8 mouse cellular contexts compared by ENCODE assay signal in the genomic region with DNA sequence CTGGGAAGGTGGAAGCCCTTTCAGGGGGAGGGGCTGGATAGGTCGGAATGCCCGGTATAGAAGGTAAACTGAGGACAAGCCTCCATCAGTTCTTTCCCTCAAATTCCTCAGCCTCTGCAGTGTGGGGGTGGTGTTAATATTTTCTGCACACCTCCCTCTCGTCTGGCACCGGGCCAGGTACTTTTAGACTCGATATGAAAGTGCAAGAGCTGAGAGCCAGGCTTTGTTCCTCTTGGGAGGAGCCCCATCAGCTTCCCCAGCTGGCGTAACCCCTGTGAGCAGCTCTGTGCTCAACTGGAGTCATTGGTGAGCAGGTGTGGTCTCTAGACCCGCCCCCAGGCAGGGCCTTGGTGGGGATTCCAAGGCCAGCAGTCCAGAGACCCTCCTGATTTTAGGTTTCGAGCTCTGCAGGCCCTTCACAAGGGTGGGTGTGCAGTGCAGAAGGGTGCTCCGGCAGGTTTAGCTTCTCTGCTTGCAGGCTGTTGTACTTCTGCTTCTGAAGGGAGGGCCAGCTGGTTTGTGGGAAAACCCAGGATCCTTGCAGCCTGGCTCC. TPM values are rescaled to one million over a fixed set of nuclear protein-coding genes. Genes with fewer than 3 reads are reported as not detected.
DNase-seq lines count a peak whose midpoint lies in the region; ATAC-seq and TF ChIP-seq lines count a peak whose summit lies in the region.

No protein-coding gene starts in this region.

- 0 out of 4 replicates have a peak, but pooled peaks of 1 of the 2 experiments have one; percentile 1 for TF ChIP-seq EP300 in MEL (IDR thresholded peaks at IDR 0.05; ENCODE audit: low read depth in 1 of 2, low read length in 2 of 2)

- TF ChIP-seq RAD21 in MEL (IDR thresholded peaks at IDR 0.05; ENCODE audit: low read depth, low read length), result no peak

- TF ChIP-seq CTCF in MEL (IDR thresholded peaks at IDR 0.05 in 2 of 3, conservative IDR thresholded peaks at IDR 0.05 in 1 of 3; ENCODE audit: control insufficient read depth in 1 of 3, insufficient read depth in 1 of 3, low read depth in 2 of 3, low read length in 3 of 3, poor library complexity in 1 of 3, severe bottlenecking in 1 of 3), result no peak

- no peak for TF ChIP-seq POLR2A in MEL (IDR thresholded peaks at IDR 0.05; ENCODE audit: control insufficient read depth in 1 of 2, insufficient read depth in 1 of 2, low read depth in 1 of 2, low read length in 2 of 2, poor library complexity in 1 of 2)

- WGBS in forebrain, embryonic 13.5 days, result 12% methylated on average over 9 of the region's 9 CpGs
- WGBS in midbrain, embryonic 13.5 days, result 29% methylated on average over 9 of the region's 9 CpGs
- 14% methylated on average over 9 of the region's 9 CpGs for WGBS in stomach, embryonic 15.5 days

- ATAC-seq in forebrain, embryonic 13.5 days, result peak; percentile 31
- ATAC-seq in midbrain, embryonic 13.5 days, result peak; percentile 41
- peak; percentile 65 for ATAC-seq in stomach, embryonic 15.5 days (ENCODE audit: insufficient read depth, low FRiP score, low read depth)

- peaks cover 0 to 4% of the 10 kb centered on the region in 2 experiments; a peak in 2 of 4 replicates for H3K4me1 ChIP-seq in MEL (ENCODE audit: control insufficient read depth in 1 of 2, insufficient read depth in 2 of 2, low read length in 2 of 2)
- peaks cover 19% of the 10 kb centered on the region for H3K4me1 ChIP-seq in forebrain, embryonic 13.5 days
- H3K4me1 ChIP-seq in midbrain, embryonic 13.5 days (replicated peaks), result peaks cover 29% of the 10 kb centered on the region
- H3K4me1 ChIP-seq in stomach, embryonic 15.5 days, result peaks cover 15% of the 10 kb centered on the region

- H3K9me3 ChIP-seq in MEL (replicated peaks; ENCODE audit: insufficient read depth, low read length), result no peaks in the 10 kb centered on the region
- no peaks in the 10 kb centered on the region for H3K9me3 ChIP-seq in forebrain, embryonic 13.5 days (replicated peaks)
- H3K9me3 ChIP-seq in midbrain, embryonic 13.5 days, result no peaks in the 10 kb centered on the region
- H3K9me3 ChIP-seq in stomach, embryonic 15.5 days, result no peaks in the 10 kb centered on the region

- H3K27ac ChIP-seq in MEL (ENCODE audit: control insufficient read depth, low read depth, low read length), result no peak overlapping the region
- H3K27ac ChIP-seq in forebrain, embryonic 13.5 days, result no peak overlapping the region
- no peak overlapping the region for H3K27ac ChIP-seq in midbrain, embryonic 13.5 days
- peak overlapping the region; percentile 52 for H3K27ac ChIP-seq in stomach, embryonic 15.5 days

- intact Hi-C loops in left cerebral cortex, postnatal 36 days (cut with DNase I), result loop anchor here (2.0 kb wide), 1 partner anchor 15 kb away; no protein-coding TSS in a partner anchor

- peak; percentile 89 to 92 for DNase-seq in B cell, adult 2 months
- peak; percentile 82 for DNase-seq in MEL (ENCODE audit: low read depth, low spot score)
- peak; percentile 86 for DNase-seq in induced T-regulatory cell, adult 2 months (ENCODE audit: low read depth)
- peak; percentile 79 to 84 for DNase-seq in left cerebral cortex, postnatal 36 days (ENCODE audit: low spot score in 2 of 2)
- DNase-seq in gastrocnemius, postnatal 10 days, result no peak

- peaks cover under 1 to 4% of the 10 kb centered on the region in 2 experiments; a peak in 3 of 4 replicates for H3K27me3 ChIP-seq in MEL (ENCODE audit: control insufficient read depth in 1 of 2, insufficient read depth in 2 of 2, low read length in 2 of 2)
- peaks cover 8% of the 10 kb centered on the region; the same call in 1 of the 2 replicates for H3K27me3 ChIP-seq in forebrain, embryonic 13.5 days
- H3K27me3 ChIP-seq in midbrain, embryonic 13.5 days, result 0 out of 2 replicates have a peak, but pooled peaks cover 7% of the 10 kb centered on the region
- no peaks in the 10 kb centered on the region for H3K27me3 ChIP-seq in stomach, embryonic 15.5 days (replicated peaks)

- peak overlapping the region; percentile 51 for H3K4me2 ChIP-seq in forebrain, embryonic 13.5 days
- peak overlapping the region; percentile 36 for H3K4me2 ChIP-seq in midbrain, embryonic 13.5 days (replicated peaks)
- H3K4me2 ChIP-seq in stomach, embryonic 15.5 days, result peak overlapping the region; percentile 53

- H3K9ac ChIP-seq in MEL (ENCODE audit: control insufficient read depth, low read depth, low read length, poor library complexity, severe bottlenecking), result peak overlapping the region; percentile 49
- H3K9ac ChIP-seq in forebrain, embryonic 13.5 days, result peak overlapping the region; percentile 43; the same call in 1 of the 2 replicates
- H3K9ac ChIP-seq in midbrain, embryonic 13.5 days (replicated peaks), result peak overlapping the region; percentile 48; the same call in 1 of the 2 replicates
- H3K9ac ChIP-seq in stomach, embryonic 15.5 days, result 0 out of 2 replicates have a peak overlapping the region, but pooled peaks have one; percentile 11

- no peaks in the 10 kb centered on the region for H3K79me2 ChIP-seq in MEL (ENCODE audit: control insufficient read depth, insufficient read depth, low read length, poor library complexity)

- peaks cover 0 to 2% of the 10 kb centered on the region in 2 experiments; a peak in 2 of 4 replicates for H3K36me3 ChIP-seq in MEL (ENCODE audit: control insufficient read depth in 1 of 2, insufficient read depth in 2 of 2, low read length in 2 of 2)
- H3K36me3 ChIP-seq in forebrain, embryonic 13.5 days (ENCODE audit: poor library complexity, severe bottlenecking), result peaks cover 11% of the 10 kb centered on the region; the same call in 1 of the 2 replicates
- H3K36me3 ChIP-seq in midbrain, embryonic 13.5 days, result peaks cover 20% of the 10 kb centered on the region
- H3K36me3 ChIP-seq in stomach, embryonic 15.5 days, result 0 out of 2 replicates have a peak, but pooled peaks cover 3% of the 10 kb centered on the region

- peak overlapping the region; percentile 33 to 35; a peak in 2 of 4 replicates for H3K4me3 ChIP-seq in MEL (ENCODE audit: control insufficient read depth in 1 of 2, insufficient read depth in 1 of 2, low read depth in 2 of 2, low read length in 2 of 2)
- peak overlapping the region; percentile 16 for H3K4me3 ChIP-seq in forebrain, embryonic 13.5 days
- peak overlapping the region; percentile 11; the same call in 1 of the 2 replicates for H3K4me3 ChIP-seq in midbrain, embryonic 13.5 days (replicated peaks)
- peak overlapping the region; percentile 14; the same call in 1 of the 2 replicates for H3K4me3 ChIP-seq in stomach, embryonic 15.5 days (replicated peaks)

TF ChIP-seq in MEL, 35 proteins besides CTCF, POLR2A, EP300 and RAD21:
- TF ChIP-seq BHLHE40 (IDR thresholded peaks at IDR 0.05; ENCODE audit: borderline replicate concordance, low read depth, low read length) (no peak), GABPA (IDR thresholded peaks at IDR 0.05; ENCODE audit: low read depth, low read length) (no peak), USF2 (IDR thresholded peaks at IDR 0.05; ENCODE audit: borderline replicate concordance in 1 of 2, insufficient read depth in 1 of 2, low read depth in 1 of 2, low read length in 2 of 2) (no peak), ZNF384 (IDR thresholded peaks at IDR 0.05; ENCODE audit: low read depth, low read length) (no peak), RCOR1 (IDR thresholded peaks at IDR 0.05; ENCODE audit: low read depth, low read length) (no peak), MYB (IDR thresholded peaks at IDR 0.05; ENCODE audit: low read depth, low read length) (no peak), TAL1 (IDR thresholded peaks at IDR 0.05; ENCODE audit: low read length) (no peak), JUND (IDR thresholded peaks at IDR 0.05; ENCODE audit: low read depth, low read length) (no peak), POLR2AphosphoS2 (IDR thresholded peaks at IDR 0.05; ENCODE audit: low read length) (no peak)

RNA-seq across cellular contexts. Expression of a gene that starts 4.7 kb away (rescaled TPM):
- total RNA-seq in MEL (2012; rRNA removed), result not detected in 2 replicates
- polyA plus RNA-seq in MEL (2012; ENCODE audit: insufficient read depth in 1 of 2, insufficient read length in 2 of 2, low read depth in 1 of 2, low replicate concordance in 2 of 2, missing spikeins in 1 of 2), result not detected
- polyA plus RNA-seq in forebrain, embryonic 13.5 days (2015; fragmentation: Nextera tagmentation; extraction: Ambion mirVana), result 3.4 and 3.8 TPM in 2 replicates
- 100 to 1,000 TPM; 251 to 273 TPM for total RNA-seq in left cerebral cortex, postnatal 36 days (2021)
- polyA plus RNA-seq in midbrain, embryonic 13.5 days (2015; fragmentation: Nextera tagmentation; extraction: Ambion mirVana), result 6.6 and 7.2 TPM in 2 replicates
- polyA plus RNA-seq in stomach, embryonic 15.5 days (2015; fragmentation: Nextera tagmentation; extraction: Ambion mirVana), result 3.9 and 4.2 TPM in 2 replicates
- total RNA-seq in gastrocnemius, postnatal 10 days (2021), result 1 to 10 TPM; 1.8 to 2.2 TPM

RNA-seq across cellular contexts. Expression of a gene that starts 15.9 kb away (rescaled TPM):
- total RNA-seq in MEL (2012; rRNA removed), result not detected in 2 replicates
- polyA plus RNA-seq in MEL (2012; ENCODE audit: insufficient read depth in 1 of 2, insufficient read length in 2 of 2, low read depth in 1 of 2, low replicate concordance in 2 of 2, missing spikeins in 1 of 2), result not detected
- 0.18 and 0.21 TPM in 2 replicates for polyA plus RNA-seq in forebrain, embryonic 13.5 days (2015; fragmentation: Nextera tagmentation; extraction: Ambion mirVana)
- 10 to 100 TPM; 68.8 to 73.4 TPM for total RNA-seq in left cerebral cortex, postnatal 36 days (2021)
- polyA plus RNA-seq in midbrain, embryonic 13.5 days (2015; fragmentation: Nextera tagmentation; extraction: Ambion mirVana), result 0.13 and 0.17 TPM in 2 replicates
- polyA plus RNA-seq in stomach, embryonic 15.5 days (2015; fragmentation: Nextera tagmentation; extraction: Ambion mirVana), result 0.27 and 0.34 TPM in 2 replicates
- 10 to 100 TPM; 72.8 to 79.1 TPM for total RNA-seq in gastrocnemius, postnatal 10 days (2021)

RNA-seq across cellular contexts. Expression of a gene that starts 43.3 kb away (rescaled TPM):
- not detected in 2 replicates for total RNA-seq in MEL (2012; rRNA removed)
- polyA plus RNA-seq in MEL (2012; ENCODE audit: insufficient read depth in 1 of 2, insufficient read length in 2 of 2, low read depth in 1 of 2, low replicate concordance in 2 of 2, missing spikeins in 1 of 2), result not detected
- polyA plus RNA-seq in forebrain, embryonic 13.5 days (2015; fragmentation: Nextera tagmentation; extraction: Ambion mirVana), result not detected in 2 replicates
- under 1 TPM; 0.62 to 0.63 TPM for total RNA-seq in left cerebral cortex, postnatal 36 days (2021)
- polyA plus RNA-seq in midbrain, embryonic 13.5 days (2015; fragmentation: Nextera tagmentation; extraction: Ambion mirVana), result 0.27 and 0.51 TPM in 2 replicates
- 24.3 and 25.6 TPM in 2 replicates for polyA plus RNA-seq in stomach, embryonic 15.5 days (2015; fragmentation: Nextera tagmentation; extraction: Ambion mirVana)
- total RNA-seq in gastrocnemius, postnatal 10 days (2021), result under 1 TPM; 0.27 to 0.42 TPM

RNA-seq across cellular contexts. Expression of a gene that starts 59.5 kb away (rescaled TPM):
- not detected in 2 replicates for total RNA-seq in MEL (2012; rRNA removed)
- not detected for polyA plus RNA-seq in MEL (2012; ENCODE audit: insufficient read depth in 1 of 2, insufficient read length in 2 of 2, low read depth in 1 of 2, low replicate concordance in 2 of 2, missing spikeins in 1 of 2)
- 0.10 TPM in 1 of 2 replicates, not detected in the other for polyA plus RNA-seq in forebrain, embryonic 13.5 days (2015; fragmentation: Nextera tagmentation; extraction: Ambion mirVana)
- total RNA-seq in left cerebral cortex, postnatal 36 days (2021), result 1 to 10 TPM; 1.0 to 1.2 TPM
- not detected in 2 replicates for polyA plus RNA-seq in midbrain, embryonic 13.5 days (2015; fragmentation: Nextera tagmentation; extraction: Ambion mirVana)
- polyA plus RNA-seq in stomach, embryonic 15.5 days (2015; fragmentation: Nextera tagmentation; extraction: Ambion mirVana), result 0.23 TPM in 1 of 2 replicates, not detected in the other
- not detected for total RNA-seq in gastrocnemius, postnatal 10 days (2021)

Comparison
In these comparisons a context has a peak if more than half of its experiments do, and no peak if none do; other contexts are left out.
1. RNA of a gene that starts 43.3 kb away (polyA plus RNA-seq): 24.3 to 25.6 TPM in stomach, embryonic 15.5 days; 0.27 to 0.51 TPM in midbrain, embryonic 13.5 days, not detected in forebrain, embryonic 13.5 days and not detected in MEL; every median in the first group is over 10 times any median in the second.
2. Peak in every context shown above with its lines, with median percentiles within 50 percentile points of each other: H3K4me3 ChIP-seq, H3K9ac ChIP-seq, ATAC-seq and H3K4me2 ChIP-seq.